Mouse (Mus musculus) heart, postnatal 0 days (tissue): ENCODE measurements at regions not wholly inside any gene's neighbourhood (a gene's known extent, or its start where the extent isn't known, plus 50 kb on each side); places are given as distances from the start of the nearest gene placed in this dataset.
A peak's percentile ranks its signal among the peaks of the same experiment; 100 is the strongest.

Experiments
- ATAC-seq: fragments of 200-750 bp; cut with Nextera tagmentation; 2 replicates; pipeline ENCODE4 v1.8.0; 2017; ENCODE audit warnings: low read depth, moderate number of reproducible peaks, moderate library complexity; ENCODE audit not compliant: insufficient read depth
- DNase-seq: peaks from one replicate; pipeline ENCODE4 v3.0.0-alpha.2; 2016; ENCODE audit warnings: low spot score
- H3K27ac ChIP-seq: fragments of 300-500 bp; sonication (generic); 2 replicates; pipeline ENCODE4 v1.5.1; 2014; ENCODE audit warnings: low read depth, mild to moderate bottlenecking
- H3K27me3 ChIP-seq: fragments of 300-500 bp; sonication (generic); 2 replicates; pipeline ENCODE4 v1.6.1; 2014; ENCODE audit warnings: low read length, mixed read lengths; ENCODE audit not compliant: control insufficient read depth, insufficient read depth
- H3K36me3 ChIP-seq: fragments of 300-500 bp; sonication (generic); replicated peaks from 2 replicates; pipeline ENCODE4 v1.6.1; 2014; ENCODE audit warnings: low read length, mixed read lengths; ENCODE audit not compliant: control insufficient read depth, insufficient read depth
- H3K4me1 ChIP-seq: fragments of 300-500 bp; sonication (generic); 2 replicates; pipeline ENCODE4 v1.6.1; 2014; ENCODE audit warnings: antibody characterized with exemption; ENCODE audit not compliant: control insufficient read depth, insufficient read depth
- H3K4me2 ChIP-seq: fragments of 300-500 bp; sonication (generic); 2 replicates; pipeline ENCODE4 v1.6.1; 2014; ENCODE audit warnings: low read depth, mild to moderate bottlenecking, low read length, moderate library complexity
- H3K4me3 ChIP-seq: fragments of 300-500 bp; sonication (generic); 2 replicates; pipeline ENCODE4 v1.5.1; 2014; ENCODE audit warnings: low read depth, low read length
- H3K9ac ChIP-seq: fragments of 300-500 bp; sonication (generic); replicated peaks from 2 replicates; pipeline ENCODE4 v1.6.1; 2014; ENCODE audit warnings: low read depth, low read length, mixed read lengths
- H3K9me3 ChIP-seq: fragments of 300-500 bp; sonication (generic); replicated peaks from 2 replicates; pipeline ENCODE4 v1.6.1; 2016; ENCODE audit warnings: low read length; ENCODE audit not compliant: control insufficient read depth
- CTCF ChIP-seq: IDR thresholded peaks from 2 replicates; pipeline ENCODE4 v1.5.1; 2016; ENCODE audit warnings: antibody characterized with exemption, control low read depth, low read depth
- EP300 ChIP-seq: IDR thresholded peaks from 2 replicates; pipeline ENCODE4 v1.6.1; 2016; ENCODE audit warnings: antibody characterized with exemption, low read depth
- WGBS: fragments of 180-500 bp; shearing (Covaris S2); extraction: QIAGEN DNeasy Blood & Tissue Kit; methylation state at CpG from one replicate; pipeline ENCODE4 v1.1.7; 2014; 5-methylcytosine and 5-hydroxymethylcytosine counted together

GRCm38 (mm10) chr6:117251383-117251925 is 83.1 kb downstream of the Cxcl12 start:
- no peaks in the 10 kb centered on the region for H3K9me3 ChIP-seq
- no peak for TF ChIP-seq CTCF
- peak; percentile 27; the same call in 1 of the 2 replicates for TF ChIP-seq EP300
- H3K4me2 ChIP-seq, result no peak overlapping the region
- no peak overlapping the region for H3K9ac ChIP-seq
- H3K36me3 ChIP-seq, result no peaks in the 10 kb centered on the region
- H3K4me1 ChIP-seq, result peaks cover 24% of the 10 kb centered on the region
- WGBS, result 29% methylated on average over 12 of the region's 12 CpGs
- H3K27me3 ChIP-seq, result no peaks in the 10 kb centered on the region
- ATAC-seq, result peak; percentile 51
- H3K27ac ChIP-seq, result no peak overlapping the region
- H3K4me3 ChIP-seq, result no peak overlapping the region
- DNase-seq, result peak; percentile 39

GRCm38 (mm10) chr6:117252361-117252760 is 84.0 kb downstream of the Cxcl12 start:
- H3K4me2 ChIP-seq, result no peak overlapping the region
- H3K9ac ChIP-seq, result no peak overlapping the region
- H3K9me3 ChIP-seq, result no peaks in the 10 kb centered on the region
- DNase-seq (no peak), ATAC-seq (no peak)
- no peaks in the 10 kb centered on the region for H3K27me3 ChIP-seq
- no peak overlapping the region for H3K27ac ChIP-seq
- TF ChIP-seq CTCF, result no peak
- no peak for TF ChIP-seq EP300
- H3K4me1 ChIP-seq, result peaks cover 24% of the 10 kb centered on the region; the same call in 1 of the 2 replicates
- 56% methylated on average over 2 of the region's 2 CpGs for WGBS
- no peak overlapping the region for H3K4me3 ChIP-seq
- H3K36me3 ChIP-seq, result no peaks in the 10 kb centered on the region

- no peak overlapping the region for H3K4me3 ChIP-seq
- ATAC-seq, result no peak
- H3K4me1 ChIP-seq, result peaks cover 19% of the 10 kb centered on the region; the same call in 1 of the 2 replicates
- 81% methylated on average over 6 of the region's 6 CpGs for WGBS
- H3K27ac ChIP-seq, result no peak overlapping the region
- no peak for DNase-seq
- H3K4me2 ChIP-seq, result no peak overlapping the region
- no peaks in the 10 kb centered on the region for H3K27me3 ChIP-seq
- TF ChIP-seq EP300, result no peak
- no peak for TF ChIP-seq CTCF
- H3K9me3 ChIP-seq, result no peaks in the 10 kb centered on the region
- no peak overlapping the region for H3K9ac ChIP-seq
- H3K36me3 ChIP-seq, result no peaks in the 10 kb centered on the region
These were observed 84.7 kb downstream of the Cxcl12 start for GRCm38 (mm10) chr6:117253036-117253435.

GRCm38 (mm10) chr6:117253586-117254330 is 85.4 kb downstream of the Cxcl12 start:
- no peak for DNase-seq

GRCm38 (mm10) chr6:117254620-117255228 is 86.4 kb downstream of the Cxcl12 start:
- no peaks in the 10 kb centered on the region for H3K27me3 ChIP-seq
- TF ChIP-seq CTCF, result peak; percentile 3; the same call in 1 of the 2 replicates
- no peak for TF ChIP-seq EP300
- no peaks in the 10 kb centered on the region for H3K9me3 ChIP-seq
- no peak overlapping the region for H3K4me2 ChIP-seq
- ATAC-seq (peak; percentile 89), DNase-seq (peak; percentile 73)
- 31% methylated on average over 3 of the region's 3 CpGs for WGBS
- H3K36me3 ChIP-seq, result no peaks in the 10 kb centered on the region
- H3K4me3 ChIP-seq, result no peak overlapping the region
- no peak overlapping the region for H3K27ac ChIP-seq
- peaks cover 19% of the 10 kb centered on the region; the same call in 1 of the 2 replicates for H3K4me1 ChIP-seq
- H3K9ac ChIP-seq, result no peak overlapping the region

More at GRCm38 (mm10) chr6:117253586-117254330, 85.4 kb downstream of the Cxcl12 start:
- Histone ChIP-seq H3K27me3 (no peaks in the 10 kb centered on the region), H3K27ac (no peak overlapping the region), H3K9me3 (no peaks in the 10 kb centered on the region), H3K36me3 (no peaks in the 10 kb centered on the region), H3K4me3 (no peak overlapping the region), H3K4me2 (no peak overlapping the region), H3K4me1 (peaks cover 19% of the 10 kb centered on the region; the same call in 1 of the 2 replicates), H3K9ac (no peak overlapping the region)
- WGBS, result 76% methylated on average over 16 of the region's 16 CpGs
- no peak for TF ChIP-seq EP300
- TF ChIP-seq CTCF, result no peak
- ATAC-seq, result no peak
